Mouse (Mus musculus): ENCODE results near the gene Gm5460. TPM values are rescaled to one million over a fixed set of nuclear protein-coding genes. Genes with fewer than 3 reads are reported as not detected.

Gm5460 gene
- under 1 TPM in 1 of 2 experiments, not detected in 1; 0.29 TPM for polyA plus RNA-seq (2017; shearing (Covaris generic))

DNA sequence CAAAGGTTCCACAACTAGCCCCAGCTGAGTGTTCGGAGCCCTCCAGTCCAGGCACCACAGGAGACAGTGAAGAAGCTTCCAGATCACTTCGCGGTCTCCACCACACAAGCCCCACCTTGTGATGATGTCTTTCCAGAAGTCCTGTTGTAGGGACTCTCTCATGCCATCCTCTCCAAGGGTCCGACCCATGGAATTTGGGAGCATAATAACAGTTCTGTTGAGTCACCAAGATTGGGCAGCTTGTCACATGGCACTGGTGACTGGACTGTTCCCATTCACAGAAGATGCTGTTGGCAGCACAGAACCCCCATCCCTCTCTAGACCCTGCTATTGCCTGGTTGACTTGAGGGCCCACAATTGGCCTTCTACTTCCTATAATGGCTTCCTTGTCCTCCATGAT lies at the start of gene Gm5460:
Gene Gm5460 (plus strand): TSS at position 378 of the 400 bp plus-strand sequence.

DNA sequence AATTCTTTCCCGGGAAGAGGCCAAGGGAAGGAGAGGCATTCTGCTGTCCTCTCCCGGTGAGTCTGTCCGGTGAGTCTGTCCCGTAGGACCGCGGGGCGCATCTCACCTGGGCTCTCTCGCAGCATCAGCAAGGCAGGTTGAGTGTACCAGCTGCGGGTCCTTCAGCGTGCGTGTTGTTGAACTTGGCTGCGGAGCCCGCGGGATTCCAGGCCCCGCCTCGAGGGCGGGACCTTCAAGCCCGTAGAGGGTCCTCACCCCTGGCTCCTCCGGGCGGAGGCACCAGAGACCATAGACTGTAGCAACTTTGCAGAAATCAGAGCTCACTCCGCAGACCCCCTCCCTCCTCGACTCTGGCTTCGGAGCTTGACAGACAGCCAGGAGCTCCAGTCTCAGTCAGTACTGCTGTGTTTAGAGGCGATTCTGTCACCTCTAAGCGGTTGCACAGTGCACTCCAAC lies 37.9 kb upstream of the Gm5460 start, which contains the start of gene Zfp488:
Gene Zfp488 (minus strand): TSS at position 161 of the 456 bp plus-strand sequence.

DNA sequence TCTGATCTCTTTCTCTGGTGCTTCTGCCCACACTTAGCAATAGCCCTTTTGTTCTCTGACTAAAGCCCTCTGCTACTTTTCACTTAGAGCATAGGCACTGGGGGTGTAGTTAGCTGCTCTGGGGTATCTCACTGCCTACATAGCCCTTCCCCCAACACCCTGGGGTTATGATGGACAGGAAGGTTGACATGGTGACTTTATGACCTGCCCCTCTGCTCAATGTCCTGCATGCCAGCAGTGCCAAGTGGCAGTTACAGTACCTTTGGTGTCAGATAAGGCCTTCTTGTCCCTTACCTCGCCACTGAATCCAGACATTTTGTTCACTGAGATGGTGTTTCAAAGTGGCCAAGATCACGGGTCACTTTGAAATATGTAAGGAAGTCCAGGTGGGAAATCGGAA lies 1.5 kb upstream of the Gm5460 start, which contains the start of gene Gm30083:
Gene Gm30083 (minus strand): TSS at position 120 of the 400 bp plus-strand sequence.

DNA sequence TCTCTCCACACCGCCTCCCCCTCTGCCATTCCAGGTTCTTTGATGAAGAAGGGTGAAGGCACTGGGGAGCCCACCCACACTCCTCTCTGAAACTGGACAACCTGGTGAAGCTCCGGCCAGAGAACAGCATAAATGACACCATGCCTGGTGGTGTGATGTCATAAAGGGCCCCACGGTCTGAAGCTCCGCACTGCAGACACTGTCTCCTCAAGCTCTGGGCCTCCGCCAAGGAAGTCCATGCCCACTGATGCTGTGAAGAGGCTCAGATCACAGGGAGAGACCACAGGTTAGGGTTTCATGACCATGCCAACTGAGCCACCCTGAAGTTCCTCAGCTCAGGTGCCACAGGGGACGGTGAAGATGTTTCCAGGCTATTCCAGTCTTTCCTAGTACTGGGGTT lies 36.0 kb downstream of the Gm5460 start, which contains the start of gene Antxrl:
Gene Antxrl (plus strand): TSS at position 192 of the 400 bp plus-strand sequence.

DNA sequence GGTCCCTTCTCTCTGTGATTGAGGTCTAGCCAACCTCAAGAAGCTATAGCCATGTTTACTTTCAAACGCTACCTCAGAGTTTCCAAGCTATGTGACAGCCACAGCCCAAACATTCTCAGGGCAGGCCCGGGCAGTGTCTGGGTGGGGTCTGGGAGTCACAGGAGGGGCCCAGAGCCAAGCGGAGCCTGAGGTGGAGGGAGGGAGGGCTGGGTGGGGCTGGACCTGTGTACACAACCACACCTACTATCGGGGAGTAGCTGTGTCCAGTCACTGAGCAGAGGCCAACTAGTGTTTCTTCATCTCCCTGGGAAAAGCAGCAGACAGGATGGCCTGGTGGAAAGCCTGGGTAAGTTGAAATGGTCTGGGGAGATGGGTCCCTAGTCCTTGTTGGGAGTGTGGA lies 69.2 kb downstream of the Gm5460 start, which contains the start of gene Anxa8:
Gene Anxa8 (plus strand): TSS at position 251 of the 400 bp plus-strand sequence.

Other genes with a start within 250 kb of the Gm5460 start
- gene Gdf10, start 93.2 kb upstream of the Gm5460 start, polyA plus RNA-seq (2017; shearing (Covaris generic)) = not detected
- gene Gdf2, start 75.7 kb upstream of the Gm5460 start, polyA plus RNA-seq (2017; shearing (Covaris generic)) = not detected
- gene Rbp3, start 62.8 kb upstream of the Gm5460 start, polyA plus RNA-seq (2017; shearing (Covaris generic)) = under 1 TPM in 1 of 2 experiments, not detected in 1; 0.08 TPM
- gene Zfp488, start 38.0 kb upstream of the Gm5460 start, polyA plus RNA-seq (2017; shearing (Covaris generic)) = 1 to 10 TPM in 1 of 2 experiments, under 1 TPM in 1; 0.12 to 1.8 TPM
- gene Gm30083, start 1.6 kb upstream of the Gm5460 start, polyA plus RNA-seq (2017; shearing (Covaris generic)) = not detected
- not detected for gene Antxrl, start 35.9 kb downstream of the Gm5460 start, polyA plus RNA-seq (2017; shearing (Covaris generic))
- gene Anxa8, start 69.2 kb downstream of the Gm5460 start, polyA plus RNA-seq (2017; shearing (Covaris generic)) = under 1 TPM in 1 of 2 experiments, not detected in 1; 0.86 TPM
- gene A630023A22Rik, start 86.0 kb downstream of the Gm5460 start, polyA plus RNA-seq (2017; shearing (Covaris generic)) = under 1 TPM in 1 of 2 experiments, not detected in 1; 0.64 TPM
- gene Npy4r, start 135.7 kb downstream of the Gm5460 start, polyA plus RNA-seq (2017; shearing (Covaris generic)) = not detected
- under 1 TPM; 0.16 to 0.65 TPM for gene Gprin2, start 184.9 kb downstream of the Gm5460 start, polyA plus RNA-seq (2017; shearing (Covaris generic))
- 1 to 10 TPM in 1 of 2 experiments, under 1 TPM in 1; 0.06 to 2.8 TPM for gene Syt15, start 202.8 kb downstream of the Gm5460 start, polyA plus RNA-seq (2017; shearing (Covaris generic))